Mouse (Mus musculus): ENCODE results near the gene Eif4g3.

The Eif4g3 gene

GRCm38 (mm10) chr4:138149977-138150376 is 157.2 kb downstream of the Eif4g3 start:
- in situ Hi-C loops (cut with MboI; ENCODE audit: low sequenced_read_pairs) = no loop called here

- in situ Hi-C loops (cut with MboI; ENCODE audit: low sequenced_read_pairs) = no loop called here
Measured at GRCm38 (mm10) chr4:138151226-138151625, 158.4 kb downstream of the Eif4g3 start.

- in situ Hi-C loops (cut with MboI; ENCODE audit: low sequenced_read_pairs) = no loop called here
Measured at GRCm38 (mm10) chr4:138153980-138154379, 161.2 kb downstream of the Eif4g3 start.

DNA sequence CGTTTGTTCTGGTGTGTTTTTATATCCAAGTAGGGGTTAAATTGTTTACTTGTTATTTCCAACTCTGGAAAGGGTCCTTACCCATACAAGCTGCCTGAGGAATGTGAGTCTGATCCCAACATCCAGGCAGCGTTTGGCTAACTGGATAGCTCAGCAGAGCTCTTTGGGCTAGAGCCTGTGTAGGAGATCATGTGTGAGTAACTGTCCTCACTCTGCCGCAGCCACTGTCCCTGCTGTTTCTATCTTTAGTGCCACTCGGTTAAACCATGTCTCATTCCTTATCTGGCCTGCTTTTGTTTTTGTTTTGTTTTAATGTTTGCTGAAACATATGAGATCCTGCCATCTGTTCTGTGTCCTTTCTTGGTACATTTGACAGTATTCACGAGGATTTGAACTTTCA is 168.1 kb downstream of the Eif4g3 start:
- in situ Hi-C loops (cut with MboI; ENCODE audit: low sequenced_read_pairs) = no loop called here

GRCm38 (mm10) chr4:138161550-138161949 is 168.7 kb downstream of the Eif4g3 start:
- in situ Hi-C loops (cut with MboI; ENCODE audit: low sequenced_read_pairs) = no loop called here

GRCm38 (mm10) chr4:138163836-138164235 is 171.0 kb downstream of the Eif4g3 start:
- in situ Hi-C loops (cut with MboI; ENCODE audit: low sequenced_read_pairs) = no loop called here

- in situ Hi-C loops (cut with MboI; ENCODE audit: low sequenced_read_pairs) = no loop called here
Measured at GRCm38 (mm10) chr4:138164860-138165259, 172.0 kb downstream of the Eif4g3 start.

DNA sequence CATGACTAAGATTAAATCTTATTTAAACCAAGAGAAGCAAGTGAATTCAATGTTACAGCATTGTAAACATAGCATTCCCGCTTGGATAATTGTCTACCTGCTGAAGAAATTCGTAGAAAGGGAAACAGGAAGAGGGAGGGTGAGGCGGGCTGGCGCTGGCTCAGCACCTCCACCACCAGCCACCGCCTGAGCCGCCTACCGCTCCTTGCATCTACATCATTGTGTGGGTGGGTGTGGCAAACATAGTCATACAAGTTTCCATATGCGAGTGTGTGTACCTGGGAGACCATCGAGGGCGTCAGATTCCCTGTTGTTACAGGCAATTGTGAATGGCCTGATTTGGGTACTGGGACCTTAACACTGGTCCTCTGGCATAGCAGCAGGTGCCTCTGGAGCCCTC is 173.7 kb downstream of the Eif4g3 start:
- in situ Hi-C loops (cut with MboI; ENCODE audit: low sequenced_read_pairs) = no loop called here

DNA sequence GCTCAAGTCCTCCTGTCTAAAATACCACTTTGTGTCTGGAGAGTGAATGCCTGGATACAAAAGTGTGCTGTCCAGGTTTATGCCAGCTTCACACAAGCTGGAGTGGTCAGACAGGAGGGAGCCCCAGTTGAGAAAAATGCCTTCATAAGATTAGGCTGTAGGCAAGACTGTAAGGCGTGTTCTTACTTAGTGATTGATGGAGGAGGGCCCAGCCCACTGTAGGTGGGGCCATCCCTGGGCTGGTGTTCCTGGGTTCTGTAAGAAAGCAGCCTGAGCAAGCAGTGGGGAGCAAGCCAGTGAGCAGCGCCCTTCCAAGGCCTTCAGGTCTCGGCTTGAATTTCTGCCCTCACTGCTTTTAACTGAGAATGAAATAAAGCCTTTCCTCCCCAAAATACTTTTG is 175.3 kb downstream of the Eif4g3 start:
- in situ Hi-C loops (cut with MboI; ENCODE audit: low sequenced_read_pairs) = no loop called here

- in situ Hi-C loops (cut with MboI; ENCODE audit: low sequenced_read_pairs) = no loop called here
Measured at GRCm38 (mm10) chr4:138169420-138169819, 176.6 kb downstream of the Eif4g3 start.

DNA sequence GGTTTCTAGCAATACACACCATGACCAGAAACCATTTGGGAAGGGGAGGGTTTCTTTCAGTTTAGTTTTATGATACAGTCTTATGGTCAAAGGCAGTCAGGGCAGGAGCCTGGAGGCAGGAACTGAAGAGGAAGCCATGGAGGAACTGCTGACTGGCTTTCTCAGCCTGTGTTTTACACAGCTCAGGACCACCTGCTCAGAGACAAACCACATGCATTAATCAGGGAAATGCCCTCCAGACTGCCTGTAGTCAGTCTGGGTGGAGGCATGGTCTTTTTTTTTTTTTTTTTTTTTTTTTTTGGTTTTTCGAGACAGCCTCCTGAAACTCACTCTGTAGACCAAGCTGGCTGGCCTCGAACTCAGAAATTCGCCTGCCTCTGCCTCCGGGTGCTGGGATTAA is 179.9 kb downstream of the Eif4g3 start:
- in situ Hi-C loops (cut with MboI; ENCODE audit: low sequenced_read_pairs) = no loop called here

DNA sequence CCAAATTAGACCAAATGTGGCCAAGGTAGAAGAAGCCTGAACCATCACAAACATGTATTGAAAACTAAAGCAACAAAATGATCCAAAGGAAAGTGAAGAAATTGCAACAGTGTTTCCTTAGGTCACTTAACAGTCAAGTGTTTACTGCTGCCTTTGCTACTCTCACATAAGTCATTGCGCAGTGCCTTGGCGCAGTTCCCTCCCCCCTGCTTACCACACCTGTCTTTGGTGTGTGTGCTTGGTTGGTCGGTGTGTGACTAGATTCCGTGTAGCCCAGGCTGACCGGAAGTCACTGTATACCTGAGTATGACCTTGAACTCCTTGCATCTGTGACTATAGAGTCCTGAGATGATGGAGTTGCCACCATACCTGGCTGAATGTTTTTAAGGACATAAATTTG is 186.6 kb downstream of the Eif4g3 start:
- in situ Hi-C loops (cut with MboI; ENCODE audit: low sequenced_read_pairs) = no loop called here

GRCm38 (mm10) chr4:138180719-138181118 is 187.9 kb downstream of the Eif4g3 start:
- in situ Hi-C loops (cut with MboI; ENCODE audit: low sequenced_read_pairs) = no loop called here

DNA sequence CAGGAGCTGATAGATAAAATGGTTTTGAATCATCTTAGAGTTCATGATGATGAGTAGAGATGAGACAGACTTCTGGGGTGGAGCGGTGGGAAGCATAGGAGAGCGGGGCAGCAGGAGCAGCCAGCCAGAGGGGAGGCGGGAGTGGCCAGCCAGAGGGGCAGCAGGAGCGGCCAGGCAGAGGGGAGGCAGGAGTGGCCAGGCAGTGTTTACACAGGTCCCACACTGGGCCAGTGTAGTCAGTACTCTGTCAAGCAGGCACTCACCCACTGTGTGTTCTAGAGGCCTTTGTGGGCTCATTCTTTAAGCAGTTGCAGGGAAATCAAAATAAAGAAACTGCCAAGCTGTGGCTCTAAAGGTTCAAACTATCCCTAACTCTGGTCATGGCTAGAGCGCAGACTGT is 191.2 kb downstream of the Eif4g3 start:
- in situ Hi-C loops (cut with MboI; ENCODE audit: low sequenced_read_pairs) = no loop called here

GRCm38 (mm10) chr4:138184573-138184981 is 191.8 kb downstream of the Eif4g3 start:
- in situ Hi-C loops (cut with MboI; ENCODE audit: low sequenced_read_pairs) = no loop called here

DNA sequence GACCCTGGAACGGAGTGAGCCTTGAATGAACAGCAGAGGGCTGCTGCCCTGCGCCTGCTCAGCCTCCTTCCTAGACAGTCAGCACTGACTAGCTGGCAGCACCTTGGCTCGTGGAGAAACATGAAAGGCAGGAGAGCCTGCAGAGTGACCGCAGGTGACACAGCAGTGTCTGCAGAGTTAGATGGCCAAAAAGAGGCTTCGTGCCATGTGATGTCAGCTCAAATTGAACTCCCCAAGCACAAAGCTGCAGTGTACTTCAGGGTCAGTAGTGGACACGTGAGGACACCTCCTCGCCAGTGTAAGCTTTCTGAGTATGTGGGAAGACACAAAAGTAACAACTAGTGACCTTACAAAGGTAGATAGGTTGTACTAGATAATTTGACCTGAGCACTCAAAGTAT is 193.1 kb downstream of the Eif4g3 start:
- in situ Hi-C loops (cut with MboI; ENCODE audit: low sequenced_read_pairs) = no loop called here

GRCm38 (mm10) chr4:138187995-138188394 is 195.2 kb downstream of the Eif4g3 start:
- in situ Hi-C loops (cut with MboI; ENCODE audit: low sequenced_read_pairs) = no loop called here

DNA sequence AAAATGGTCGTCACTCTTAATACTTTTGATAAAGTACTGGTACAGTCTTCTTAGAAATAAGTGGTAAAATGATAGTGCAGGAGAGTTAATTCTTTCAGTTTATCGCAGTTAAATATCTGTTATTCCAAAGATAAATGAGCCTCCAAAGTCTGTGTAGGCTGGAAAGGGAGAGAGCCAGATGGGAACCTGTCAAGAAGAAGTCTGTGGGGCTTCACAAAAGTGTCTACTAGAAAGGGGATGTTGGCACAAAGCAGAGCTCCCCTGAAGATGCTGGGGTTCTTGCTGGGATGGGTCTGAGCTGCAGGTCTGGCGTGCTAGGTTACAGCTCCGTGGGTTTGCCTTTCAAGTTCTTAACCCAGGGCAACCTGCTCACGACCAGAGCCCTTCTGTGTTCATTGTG is 199.7 kb downstream of the Eif4g3 start:
- in situ Hi-C loops (cut with MboI; ENCODE audit: low sequenced_read_pairs) = no loop called here

DNA sequence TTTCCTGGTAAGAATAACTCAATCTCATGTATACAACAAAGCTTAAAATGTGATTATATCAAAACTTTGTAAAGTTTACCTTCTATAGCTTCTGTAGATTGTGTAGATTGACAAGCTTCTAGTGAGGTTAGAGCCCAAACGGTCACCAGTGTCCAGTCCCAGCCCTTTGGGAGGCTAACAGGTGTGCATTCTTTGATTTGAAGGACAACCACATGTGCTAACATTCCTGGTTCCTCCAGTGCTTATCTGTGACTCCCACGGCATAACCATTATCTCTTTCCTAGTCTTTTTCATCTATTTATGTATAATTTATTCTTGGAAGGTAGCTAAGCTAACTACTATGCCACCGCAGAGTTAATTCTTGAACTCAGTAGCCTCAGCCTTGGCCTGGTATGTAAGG is 207.9 kb downstream of the Eif4g3 start:
- in situ Hi-C loops (cut with MboI; ENCODE audit: low sequenced_read_pairs) = no loop called here

GRCm38 (mm10) chr4:138201696-138202095 is 208.9 kb downstream of the Eif4g3 start:
- in situ Hi-C loops (cut with MboI; ENCODE audit: low sequenced_read_pairs) = no loop called here

- in situ Hi-C loops (cut with MboI; ENCODE audit: low sequenced_read_pairs) = no loop called here
Measured at GRCm38 (mm10) chr4:138210116-138210515, 217.3 kb downstream of the Eif4g3 start.

DNA sequence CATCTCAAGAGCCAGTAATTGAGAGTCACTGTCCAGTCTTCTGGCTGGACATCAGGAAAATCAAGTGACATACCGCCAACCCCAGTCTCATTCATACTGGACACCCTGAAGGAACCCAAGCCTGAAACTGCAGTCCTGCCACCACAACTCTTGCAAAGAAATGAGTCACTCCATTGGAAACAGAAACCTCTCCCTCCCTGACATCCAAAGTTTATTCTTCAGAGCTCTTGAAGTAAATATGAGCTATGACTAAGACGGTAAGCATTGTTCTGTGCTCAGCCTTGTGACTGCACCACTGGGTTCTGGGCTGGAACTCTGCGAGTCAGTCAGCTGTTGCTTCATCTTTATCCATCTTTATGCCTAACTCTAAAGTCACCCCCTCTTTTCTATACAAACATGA is 221.0 kb downstream of the Eif4g3 start:
- in situ Hi-C loops (cut with MboI; ENCODE audit: low sequenced_read_pairs) = no loop called here

DNA sequence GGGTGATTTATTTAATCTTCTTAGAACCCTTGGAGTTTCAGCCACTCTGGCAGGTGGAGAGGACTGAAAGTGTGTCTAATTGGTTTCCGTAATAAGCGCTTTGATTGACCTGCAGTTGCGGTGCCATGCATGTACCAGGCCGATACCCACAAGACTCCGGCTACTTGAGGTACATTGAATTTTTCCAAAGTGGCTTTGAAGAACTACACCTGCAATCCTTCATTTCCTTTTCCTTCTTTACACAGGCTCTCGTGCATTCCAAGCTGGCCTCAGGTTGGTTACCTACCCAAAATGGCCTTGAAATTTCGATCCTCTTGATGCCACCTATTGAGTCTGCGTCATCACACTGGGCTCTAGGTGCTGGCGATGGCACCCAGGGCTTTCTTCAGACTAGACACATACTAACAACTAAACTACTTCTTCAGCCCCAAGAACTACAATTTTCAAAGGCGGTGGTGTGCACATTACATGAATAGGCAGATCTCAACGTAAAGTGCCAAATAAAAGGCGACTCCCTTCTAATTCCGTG is 222.9 kb downstream of the Eif4g3 start:
- in situ Hi-C loops (cut with MboI; ENCODE audit: low sequenced_read_pairs) = no loop called here

Data from CH12F3 (cell line).